Mouse (Mus musculus): ENCODE results near the gene Nkx2-2.

Gene Nkx2-2

DNA sequence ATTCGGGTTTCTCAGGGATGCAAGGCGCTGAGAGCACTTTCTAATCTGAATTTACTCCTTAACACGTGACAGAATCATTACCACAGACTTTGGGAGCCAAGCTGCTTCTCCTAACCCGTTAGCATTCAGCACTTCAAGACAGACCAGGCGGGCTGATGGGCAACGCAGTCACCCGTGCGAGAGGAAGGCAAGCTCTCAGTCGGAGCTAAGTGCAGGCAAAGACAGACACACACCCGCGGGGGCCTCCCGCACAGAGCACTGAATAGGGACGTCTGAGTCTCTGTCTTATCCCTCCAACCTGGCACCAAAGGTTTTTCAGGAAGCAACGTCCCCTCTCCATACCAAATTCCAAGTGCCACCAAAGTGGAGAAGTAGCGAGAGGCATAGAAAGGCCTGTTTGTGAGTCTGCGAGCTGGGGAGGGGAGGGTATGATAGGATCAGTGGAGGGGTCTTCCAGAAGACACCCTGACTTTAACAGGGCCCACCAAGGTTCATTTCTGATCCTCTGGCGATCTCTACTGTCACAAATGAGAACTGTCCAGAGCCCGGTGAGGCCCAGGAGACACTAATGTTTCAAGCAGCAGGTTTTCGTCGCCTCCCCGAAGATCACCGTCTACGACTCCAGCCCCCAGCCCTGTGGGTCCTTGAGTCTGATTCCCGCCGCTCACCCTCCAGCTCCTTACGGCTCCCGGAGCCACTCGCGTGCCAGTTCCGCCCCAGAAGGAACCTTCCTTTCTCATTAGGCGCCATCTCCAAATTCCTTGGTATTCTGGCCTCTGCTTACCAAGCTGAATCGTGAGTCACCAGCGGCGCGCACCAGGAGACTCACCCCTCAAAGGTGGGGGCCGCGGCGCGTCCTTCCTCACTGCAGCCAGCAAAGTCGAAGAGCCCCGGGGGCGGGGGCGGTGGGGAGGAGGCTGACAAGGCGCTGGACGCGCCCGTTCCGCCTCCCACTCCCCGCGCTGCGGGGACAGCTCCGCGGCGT lies at the start of gene Nkx2-2:
Gene Nkx2-2, minus strand, starts transcription at position 973 of the 985 bp plus-strand sequence.
- peak; percentile 61 for DNase-seq (ENCODE audit: inconsistent ontology term)

DNA sequence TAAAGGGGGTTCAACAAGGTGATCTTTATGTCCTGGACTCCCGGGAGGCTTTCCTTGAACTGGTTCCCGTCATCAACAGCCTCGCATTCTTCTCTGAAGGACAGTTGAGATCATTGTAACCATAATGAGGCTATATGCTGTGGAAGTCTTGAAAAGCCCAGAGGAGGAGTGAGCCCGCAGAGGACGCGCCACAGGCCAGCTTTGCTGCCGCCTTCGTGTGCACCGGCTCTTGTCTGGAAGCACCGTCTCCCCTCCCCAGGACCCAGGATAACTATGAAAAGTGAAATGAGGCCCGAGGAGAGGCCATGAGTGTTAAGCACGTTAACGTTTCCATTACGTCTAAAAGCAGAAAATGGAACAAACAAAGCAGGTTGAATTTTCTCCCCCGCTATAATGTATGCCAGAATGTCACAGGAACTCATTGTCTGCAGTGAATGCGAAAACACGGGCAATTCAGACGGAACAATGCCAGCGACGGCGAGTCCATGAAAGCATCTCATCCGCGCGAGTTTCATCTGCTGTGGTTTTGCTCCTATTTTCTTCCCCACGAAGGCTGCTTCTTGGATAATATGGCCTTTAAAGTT lies 41.8 kb upstream of the Nkx2-2 start:
- no peak for DNase-seq (ENCODE audit: inconsistent ontology term)

DNA sequence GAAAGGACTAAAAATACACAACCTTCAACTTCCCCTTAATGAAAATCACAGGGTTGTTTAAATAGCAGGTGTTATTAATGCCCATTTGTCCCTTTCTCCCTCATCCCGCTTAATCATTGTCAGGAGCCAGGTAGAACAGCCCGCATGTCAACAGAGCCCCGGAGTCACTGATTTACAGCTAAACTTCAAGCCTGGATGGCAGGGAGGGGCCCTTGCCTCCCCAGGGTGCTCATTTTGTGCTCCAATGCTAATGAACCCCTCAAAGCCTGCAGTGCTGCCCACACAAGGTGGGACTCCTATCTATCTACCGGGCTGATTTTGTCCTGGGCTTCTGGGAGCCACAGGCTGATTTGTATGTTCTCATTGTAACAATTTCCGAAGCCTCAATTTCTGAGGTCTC lies 37.1 kb upstream of the Nkx2-2 start:
- DNase-seq (ENCODE audit: inconsistent ontology term) = no peak

DNA sequence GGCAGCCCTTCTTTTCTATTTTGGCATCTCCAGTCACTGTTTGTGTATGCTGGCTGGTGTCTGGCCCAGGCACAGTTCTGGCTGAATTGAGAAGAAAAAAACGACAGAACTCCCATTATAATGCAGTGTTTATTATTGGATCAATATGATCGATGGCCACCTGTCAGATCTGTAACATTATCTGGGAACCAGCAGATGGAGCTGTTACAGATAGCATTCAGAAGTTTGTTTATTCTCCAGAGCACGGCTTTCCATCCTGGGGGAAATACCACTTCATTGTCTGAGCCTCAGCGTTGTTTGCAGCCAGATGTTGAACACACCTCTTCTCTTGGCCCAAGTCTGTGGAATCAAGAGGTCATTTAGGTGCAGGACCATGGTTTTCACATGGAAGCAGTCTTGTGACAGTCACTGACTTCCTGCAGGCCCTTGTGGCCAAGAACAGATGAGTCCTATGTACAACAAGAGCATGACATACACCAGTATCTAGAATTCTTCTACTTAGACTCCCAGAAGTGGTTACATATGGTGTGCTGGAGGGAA lies 11.1 kb upstream of the Nkx2-2 start:
- DNase-seq (ENCODE audit: inconsistent ontology term) = peak; percentile 5

DNA sequence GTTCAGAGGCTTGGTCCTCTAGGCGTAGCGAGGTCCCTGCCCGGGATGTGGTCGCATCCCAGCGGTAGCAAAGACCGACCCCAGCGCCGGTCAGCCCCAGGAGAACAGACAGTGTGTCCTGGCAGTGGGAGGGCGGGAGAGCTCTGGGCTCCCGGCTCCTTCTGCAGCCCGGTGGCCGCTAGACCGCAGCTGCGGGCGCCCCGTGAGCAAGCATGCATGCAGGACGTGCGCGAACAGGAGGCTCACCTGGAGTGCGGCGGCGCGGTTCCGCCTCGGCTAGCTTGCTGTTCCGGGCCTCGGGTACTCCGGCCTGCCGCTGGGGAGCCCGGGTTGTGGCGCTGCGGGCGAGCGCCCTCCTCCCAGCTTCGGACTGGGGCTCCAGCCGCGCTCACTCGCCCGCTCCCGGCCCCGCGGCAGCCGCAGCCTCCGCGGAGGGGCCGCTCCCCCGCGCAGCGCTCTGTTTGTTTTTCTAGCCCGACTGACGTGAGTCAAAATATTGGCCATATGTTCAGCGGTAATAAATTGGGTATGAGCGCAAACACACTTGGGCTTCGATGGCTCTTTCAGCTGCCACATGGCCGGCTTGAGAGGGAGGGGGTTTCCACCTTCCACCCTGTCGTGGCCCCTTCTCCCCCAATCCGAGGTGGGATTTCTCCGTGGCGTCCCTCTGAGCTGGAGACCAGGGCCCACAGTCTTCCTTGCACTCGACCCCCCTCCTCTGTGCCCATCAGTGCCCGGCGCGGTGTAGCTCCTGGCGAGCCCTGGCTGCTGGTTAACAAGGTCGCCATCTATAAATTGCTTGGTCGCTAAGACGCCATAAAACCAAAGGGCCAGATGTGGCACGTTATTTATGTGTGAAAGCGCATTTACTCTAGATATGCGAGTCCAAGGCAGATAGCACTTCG lies 920 bp upstream of the Nkx2-2 start:
- peak; percentile 11 for DNase-seq (ENCODE audit: inconsistent ontology term)

DNA sequence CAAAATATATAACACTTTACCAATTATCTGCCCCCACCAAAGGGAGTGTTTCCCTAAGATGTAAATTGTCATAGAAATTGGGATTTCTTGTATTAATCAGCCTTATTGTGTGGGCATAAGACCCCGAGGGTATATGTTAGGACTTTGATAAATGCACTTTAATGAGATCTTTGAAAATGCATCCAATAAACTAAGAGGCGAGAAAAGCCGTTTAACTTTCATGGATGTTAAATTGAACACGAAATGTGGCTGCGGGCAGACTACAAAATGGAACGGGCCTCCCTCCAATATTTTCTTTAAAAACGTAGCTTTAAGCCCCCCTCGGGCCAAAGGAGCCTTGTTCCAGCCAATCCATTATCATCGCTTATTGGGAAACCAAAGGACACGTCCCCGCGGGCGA lies 1.3 kb downstream of the Nkx2-2 start:
- no peak for DNase-seq (ENCODE audit: inconsistent ontology term)

DNA sequence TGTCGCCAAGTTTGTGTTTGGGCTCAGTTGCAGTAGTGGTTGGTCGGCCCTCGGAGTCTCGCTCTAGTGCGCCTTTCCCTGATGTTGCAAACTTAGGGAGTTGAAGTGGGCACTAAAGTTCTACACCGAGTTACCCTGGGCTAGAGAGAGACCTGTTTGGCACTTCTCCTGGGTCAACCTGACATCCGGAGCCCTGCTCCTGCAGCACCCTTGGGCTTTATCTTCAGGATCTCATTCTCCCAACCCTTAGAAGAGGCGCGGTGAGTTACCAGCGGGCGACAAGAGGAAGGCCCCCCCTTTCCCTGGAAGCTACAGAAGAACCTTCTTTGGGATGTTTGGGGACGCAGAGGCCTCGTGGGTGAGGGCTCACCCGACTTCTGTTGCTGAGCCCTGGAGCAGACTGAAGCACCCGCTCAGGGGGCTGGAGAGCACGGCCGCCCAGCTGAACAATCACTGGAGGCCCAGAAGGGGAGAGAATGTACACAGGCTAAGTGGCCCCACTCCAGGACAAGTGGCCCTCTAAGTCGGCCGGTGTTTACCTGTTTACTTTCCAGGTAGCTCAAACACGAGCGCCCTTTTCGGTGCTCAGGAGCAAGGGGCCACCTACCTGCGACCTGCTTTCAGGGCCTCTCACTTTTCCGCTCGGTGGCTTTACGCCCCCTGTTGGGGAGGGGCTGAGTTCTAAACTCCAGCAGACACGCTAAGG lies 3.6 kb downstream of the Nkx2-2 start:
- no peak for DNase-seq (ENCODE audit: inconsistent ontology term)

GRCm38 (mm10) chr2:147189546-147190315 lies 4.3 kb downstream of the Nkx2-2 start:
- DNase-seq (ENCODE audit: inconsistent ontology term) = no peak

- DNase-seq (ENCODE audit: inconsistent ontology term) = no peak
These were observed 5.0 kb downstream of the Nkx2-2 start for GRCm38 (mm10) chr2:147188871-147189545.

DNA sequence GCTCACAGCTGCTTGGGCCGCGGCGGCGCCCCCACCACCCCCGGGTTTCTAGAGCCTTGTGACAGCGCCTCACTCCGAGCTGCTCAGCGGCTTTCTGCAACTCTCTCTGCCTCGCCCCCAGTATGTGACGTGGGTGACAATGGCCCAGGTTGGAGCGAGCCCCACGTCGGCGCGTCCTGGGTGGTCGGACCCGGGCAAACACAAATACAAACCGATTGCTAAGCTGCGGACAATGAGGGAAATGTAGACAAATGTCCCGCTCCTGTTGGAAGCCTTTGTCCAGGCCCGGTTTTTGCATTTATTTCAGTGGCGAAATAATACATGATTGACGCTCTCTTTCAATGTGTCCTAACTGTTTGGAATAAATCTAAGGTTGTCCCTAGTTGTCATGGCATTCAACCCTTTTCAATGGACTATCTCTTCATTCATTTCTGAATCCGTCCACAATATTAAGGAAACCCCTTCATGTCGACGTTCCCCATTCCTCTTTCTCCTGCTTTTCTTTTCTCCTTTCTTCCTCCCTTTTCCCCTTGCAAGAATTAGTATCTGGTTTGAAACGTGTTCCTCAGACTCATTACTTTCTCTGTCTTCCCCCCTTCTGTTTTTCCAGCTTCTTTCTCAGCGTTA lies 5.9 kb downstream of the Nkx2-2 start:
- no peak for DNase-seq (ENCODE audit: inconsistent ontology term)

DNA sequence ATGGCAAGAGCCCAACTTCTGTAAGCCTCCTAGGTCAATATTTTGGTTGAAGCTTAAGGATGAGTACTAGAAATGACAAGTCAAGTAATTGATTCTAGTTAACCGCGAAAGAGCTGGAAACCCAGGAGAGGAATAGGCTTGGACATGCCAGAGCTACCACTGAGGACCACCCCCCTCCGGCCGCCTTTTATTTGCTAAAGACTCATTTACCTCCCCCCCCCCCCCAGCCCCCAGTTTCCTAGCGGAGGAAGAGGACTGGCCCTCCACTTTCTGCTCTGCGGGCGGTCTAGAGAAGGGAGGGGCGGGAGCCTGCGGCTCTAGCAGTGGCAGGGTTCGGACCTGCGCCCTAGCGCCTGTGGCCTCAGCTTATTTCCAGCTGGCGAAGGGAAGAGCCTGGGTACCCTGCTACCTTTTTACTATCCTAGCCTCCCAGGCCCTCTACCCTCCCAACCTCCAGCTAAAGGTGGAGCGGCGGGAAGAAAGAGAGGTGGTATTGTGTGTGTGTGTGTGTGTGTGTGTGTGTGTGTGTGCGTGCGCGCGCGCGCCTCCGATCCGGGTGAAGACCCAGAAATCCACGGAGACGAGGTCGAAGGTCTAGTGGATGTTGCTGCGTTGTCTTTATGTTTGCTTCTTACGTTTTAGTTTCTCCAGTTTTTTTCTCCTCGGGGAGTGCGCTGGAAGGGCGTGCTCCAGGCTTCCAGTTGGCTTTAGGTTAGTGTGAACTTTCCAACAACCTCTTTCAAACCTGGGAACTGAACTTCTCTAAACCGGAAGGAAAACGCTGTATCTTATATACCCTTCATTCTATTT lies 6.8 kb downstream of the Nkx2-2 start:
- DNase-seq (ENCODE audit: inconsistent ontology term) = no peak

DNA sequence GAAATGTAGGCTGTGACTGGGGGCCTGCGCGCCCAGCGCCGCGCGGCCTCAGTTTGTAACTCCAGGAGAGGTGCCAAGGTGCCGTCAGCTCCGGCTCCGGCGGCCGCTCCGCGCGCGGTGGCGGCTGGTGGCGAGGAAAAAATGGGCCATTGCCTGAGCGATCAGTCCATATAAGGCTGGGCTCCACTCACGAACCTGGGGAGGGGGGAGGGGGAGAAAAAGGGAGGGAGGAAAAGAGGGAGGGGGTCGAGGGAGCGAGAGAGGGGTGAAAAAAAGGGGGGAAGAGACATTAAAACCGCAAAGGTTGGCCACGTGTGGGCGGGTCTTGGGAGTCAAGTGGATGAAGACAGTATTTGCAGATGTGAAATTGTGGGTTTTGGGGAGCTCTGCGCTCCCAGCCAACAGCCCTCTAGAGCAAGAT lies 7.8 kb downstream of the Nkx2-2 start:
- DNase-seq (ENCODE audit: inconsistent ontology term) = peak; percentile 22

DNA sequence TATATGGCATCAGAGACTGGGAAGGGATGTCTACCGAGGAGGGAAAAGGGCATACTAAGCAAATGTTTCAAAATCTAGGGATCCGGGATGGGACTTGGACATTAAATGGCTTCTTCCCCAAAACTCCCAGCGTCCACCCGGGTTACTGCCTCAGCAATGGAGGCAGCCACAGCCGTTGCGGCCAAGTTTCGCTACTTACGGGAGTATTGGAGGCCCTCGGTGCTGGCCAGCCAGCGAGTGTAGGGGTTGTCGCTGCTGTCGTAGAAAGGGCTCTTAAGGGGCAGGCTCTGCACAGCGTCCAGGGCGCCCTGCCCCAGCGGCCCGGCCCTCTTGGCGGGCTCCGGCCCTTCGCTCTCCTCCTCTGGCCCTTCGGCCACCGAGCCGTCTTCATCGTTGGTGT lies 8.5 kb downstream of the Nkx2-2 start:
- DNase-seq (ENCODE audit: inconsistent ontology term) = peak; percentile 46

GRCm38 (mm10) chr2:147184071-147184990 lies 9.7 kb downstream of the Nkx2-2 start:
- peak; percentile 19 for DNase-seq (ENCODE audit: inconsistent ontology term)

GRCm38 (mm10) chr2:147183521-147183920 lies 10.5 kb downstream of the Nkx2-2 start:
- no peak for DNase-seq (ENCODE audit: inconsistent ontology term)

GRCm38 (mm10) chr2:147182709-147183260 lies 11.3 kb downstream of the Nkx2-2 start:
- DNase-seq (ENCODE audit: inconsistent ontology term) = no peak

Data from Muller cell, postnatal 12 days (primary cell).